Mouse (Mus musculus) liver, embryonic 14.5 days (tissue): ENCODE measurements at regions not wholly inside any gene's neighbourhood (a gene's known extent, or its start where the extent isn't known, plus 50 kb on each side); places are given as distances from the start of the nearest gene placed in this dataset.

ENCODE experiments used
- CTCF ChIP-seq: IDR thresholded peaks from 2 replicates; pipeline ENCODE4 v1.5.1; 2016; ENCODE audit warnings: antibody characterized with exemption, low read depth, control low read depth
- EP300 ChIP-seq: IDR thresholded peaks from 2 replicates; pipeline ENCODE4 v1.6.1; 2016; ENCODE audit warnings: antibody characterized with exemption, low read depth

- no peak for TF ChIP-seq CTCF
- TF ChIP-seq EP300, result no peak
Observed at GRCm38 (mm10) chr17:45910245-45910644, 121.9 kb downstream of the Vegfa start.
